ENCODE assay signal across 15 mouse cellular contexts in the genomic region with DNA sequence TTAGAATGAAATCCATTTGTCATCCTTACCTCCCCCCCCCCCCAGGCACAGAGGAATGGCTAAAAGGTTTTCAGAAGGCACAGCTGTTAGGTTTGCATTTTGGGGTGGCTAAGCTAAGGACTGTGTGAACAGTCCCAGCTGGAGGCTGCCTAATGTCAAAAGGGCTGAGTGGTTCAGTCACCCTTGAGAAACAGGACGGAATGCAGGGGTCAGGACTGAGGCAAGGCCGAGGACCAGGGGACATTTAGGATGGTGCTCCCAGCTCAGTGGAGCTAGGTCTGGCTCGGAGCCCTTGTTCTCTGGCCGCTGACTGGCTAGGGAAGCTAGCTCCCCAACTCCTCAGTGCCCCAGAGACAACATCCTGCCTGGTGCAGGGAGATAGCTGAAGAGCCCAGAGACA. TPM values are rescaled to one million over a fixed set of nuclear protein-coding genes. Genes with fewer than 3 reads are reported as not detected.
DNase-seq lines count a peak whose midpoint lies in the region; ATAC-seq and TF ChIP-seq lines count a peak whose summit lies in the region.
"Had no signal": no experiment of that assay in that cellular context is flagged by ENCODE, and none has a peak within 500 bp of the region (broad histone marks: within the 10 kb centered on the region; RNA-seq: fewer than 3 reads in every experiment).

No protein-coding gene starts in this region.

- peak overlapping the region; percentile 65 for H3K27ac ChIP-seq in lung, embryonic 15.5 days
- H3K27ac ChIP-seq in stomach, postnatal 0 days (replicated peaks): no peak overlapping the region
- no peak overlapping the region for H3K27ac ChIP-seq in heart, embryonic 11.5 days (ENCODE audit: low read depth, low read length)
- H3K27ac ChIP-seq: embryonic facial prominence, embryonic 15.5 days; forebrain, embryonic 15.5 days; intestine, embryonic 15.5 days had no signal

- H3K4me1 ChIP-seq in megakaryocyte, embryonic 14.5 days: peaks cover 99% of the 10 kb centered on the region
- peaks cover 49% of the 10 kb centered on the region for H3K4me1 ChIP-seq in lung, embryonic 15.5 days
- H3K4me1 ChIP-seq in stomach, postnatal 0 days (replicated peaks; ENCODE audit: control insufficient read depth, insufficient read depth): no peaks in the 10 kb centered on the region
- peaks cover 9% of the 10 kb centered on the region for H3K4me1 ChIP-seq in heart, embryonic 11.5 days (ENCODE audit: control insufficient read depth, insufficient read depth, low read length)

- WGBS in lung, embryonic 15.5 days: 45% methylated on average over 4 of the region's 4 CpGs
- WGBS in stomach, postnatal 0 days: 64% methylated on average over 4 of the region's 4 CpGs
- 48% methylated on average over 4 of the region's 4 CpGs for WGBS in heart, embryonic 11.5 days (ENCODE audit: insufficient replicate concordance)

- peaks cover 93% of the 10 kb centered on the region for H3K36me3 ChIP-seq in megakaryocyte, embryonic 14.5 days (replicated peaks; ENCODE audit: low read length)
- H3K36me3 ChIP-seq in lung, embryonic 15.5 days: 0 out of 2 replicates have a peak, but pooled peaks cover 2% of the 10 kb centered on the region
- H3K36me3 ChIP-seq in stomach, postnatal 0 days (ENCODE audit: control insufficient read depth, insufficient read depth, low read length): peaks cover 3% of the 10 kb centered on the region; the same call in 1 of the 2 replicates
- no peaks in the 10 kb centered on the region for H3K36me3 ChIP-seq in heart, embryonic 11.5 days (ENCODE audit: control insufficient read depth, insufficient read depth, low read length)

- no peak for TF ChIP-seq CTCF in stomach, postnatal 0 days (IDR thresholded peaks at IDR 0.05; ENCODE audit: low read depth)

- no peaks in the 10 kb centered on the region for H3K27me3 ChIP-seq in megakaryocyte, embryonic 14.5 days (replicated peaks)
- H3K27me3 ChIP-seq in lung, embryonic 15.5 days: no peaks in the 10 kb centered on the region
- H3K27me3 ChIP-seq in stomach, postnatal 0 days (ENCODE audit: control insufficient read depth, insufficient read depth, low read length): no peaks in the 10 kb centered on the region
- no peaks in the 10 kb centered on the region for H3K27me3 ChIP-seq in heart, embryonic 11.5 days (ENCODE audit: control insufficient read depth, insufficient read depth, low read length)
- H3K27me3 ChIP-seq: embryonic facial prominence, embryonic 15.5 days; forebrain, embryonic 15.5 days; intestine, embryonic 15.5 days had no signal

- no peak overlapping the region for H3K4me2 ChIP-seq in lung, embryonic 15.5 days
- no peak overlapping the region for H3K4me2 ChIP-seq in stomach, postnatal 0 days (replicated peaks; ENCODE audit: low read depth)
- H3K4me2 ChIP-seq in heart, embryonic 11.5 days: no peak overlapping the region
- H3K4me2 ChIP-seq: embryonic facial prominence, embryonic 15.5 days; forebrain, embryonic 15.5 days; intestine, embryonic 15.5 days; liver, embryonic 12.5 days had no signal

- DNase-seq in embryo, embryonic 10 days (ENCODE audit: low spot score): peak; percentile 49
- DNase-seq in embryo, embryonic 11 days: no peak
- DNase-seq in retina, postnatal 1 day: peak; percentile 38
- no peak for DNase-seq in stomach, postnatal 0 days (ENCODE audit: low spot score)
- DNase-seq: cerebellum, adult 8-10 months; thymus, adult 18-20 months had no signal

- no peak for ATAC-seq in megakaryocyte, adult 5-6 weeks (ENCODE audit: poor library complexity, severe bottlenecking)
- ATAC-seq in lung, embryonic 15.5 days (ENCODE audit: borderline replicate concordance, extremely low read depth, low FRiP score, low TSS enrichment): peak; percentile 56; the same call in 1 of the 2 replicates
- ATAC-seq in stomach, postnatal 0 days (ENCODE audit: low FRiP score, low TSS enrichment): no peak
- no peak for ATAC-seq in heart, embryonic 11.5 days (replicated peaks; ENCODE audit: insufficient number of reproducible peaks, low FRiP score, low TSS enrichment)
- ATAC-seq: forebrain, embryonic 15.5 days; intestine, embryonic 15.5 days; liver, embryonic 12.5 days; midbrain, embryonic 16.5 days had no signal

- no peak for TF ChIP-seq EP300 in stomach, postnatal 0 days (optimal IDR thresholded peaks at IDR 0.05)

- no peak overlapping the region for H3K9ac ChIP-seq in lung, embryonic 15.5 days
- H3K9ac ChIP-seq in stomach, postnatal 0 days (ENCODE audit: low read length): no peak overlapping the region
- no peak overlapping the region for H3K9ac ChIP-seq in heart, embryonic 11.5 days (ENCODE audit: low read depth, low read length)
- H3K9ac ChIP-seq: embryonic facial prominence, embryonic 15.5 days; forebrain, embryonic 15.5 days; intestine, embryonic 15.5 days; liver, embryonic 12.5 days had no signal

- peak overlapping the region; percentile 80 for H3K4me3 ChIP-seq in megakaryocyte, embryonic 14.5 days (replicated peaks)
- H3K4me3 ChIP-seq in lung, embryonic 15.5 days: no peak overlapping the region
- no peak overlapping the region for H3K4me3 ChIP-seq in stomach, postnatal 0 days (ENCODE audit: low read depth, low read length)
- no peak overlapping the region for H3K4me3 ChIP-seq in heart, embryonic 11.5 days (ENCODE audit: low read depth, low read length)
- H3K4me3 ChIP-seq: embryonic facial prominence, embryonic 15.5 days; forebrain, embryonic 15.5 days; intestine, embryonic 15.5 days; liver, embryonic 12.5 days had no signal

- no peaks in the 10 kb centered on the region for H3K9me3 ChIP-seq in megakaryocyte, embryonic 14.5 days
- H3K9me3 ChIP-seq in lung, embryonic 15.5 days: no peaks in the 10 kb centered on the region
- no peaks in the 10 kb centered on the region for H3K9me3 ChIP-seq in stomach, postnatal 0 days (ENCODE audit: control insufficient read depth, low read length)
- H3K9me3 ChIP-seq in heart, embryonic 11.5 days (replicated peaks; ENCODE audit: control insufficient read depth, low read length): no peaks in the 10 kb centered on the region
- H3K9me3 ChIP-seq: embryonic facial prominence, embryonic 15.5 days; forebrain, embryonic 15.5 days; intestine, embryonic 15.5 days; liver, embryonic 12.5 days had no signal

RNA-seq across cellular contexts. Expression of a gene that starts 44.0 kb away (rescaled TPM):
- polyA plus RNA-seq in megakaryocyte, embryonic 14.5 days (2012; ENCODE audit: insufficient read depth, low replicate concordance): 0.04 TPM in 1 of 2 replicates, not detected in the other
- 0.27 TPM in 1 of 2 replicates, not detected in the other for total RNA-seq in megakaryocyte, adult 5-6 weeks (2015)
- total RNA-seq in megakaryocyte, adult 5-6 weeks (2017): 0.07 TPM in 1 of 2 replicates, not detected in the other
- polyA plus RNA-seq in lung, embryonic 15.5 days (2015; fragmentation: Nextera tagmentation; extraction: Ambion mirVana): 0.89 and 1.1 TPM in 2 replicates
- 1.5 and 1.7 TPM in 2 replicates for polyA plus RNA-seq in stomach, postnatal 0 days (2015; fragmentation: Nextera tagmentation; extraction: Ambion mirVana)
- polyA plus RNA-seq in heart, embryonic 11.5 days (2014; fragmentation: Nextera tagmentation; extraction: Ambion mirVana): 1.4 and 1.5 TPM in 2 replicates

RNA-seq across cellular contexts. Expression of a gene that starts 47.6 kb away (rescaled TPM):
- polyA plus RNA-seq in megakaryocyte, embryonic 14.5 days (2012; ENCODE audit: insufficient read depth, low replicate concordance): 11.2 and 43.4 TPM in 2 replicates
- total RNA-seq in megakaryocyte, adult 5-6 weeks (2015): 41.1 and 43.8 TPM in 2 replicates
- total RNA-seq in megakaryocyte, adult 5-6 weeks (2017): 91.7 and 96.9 TPM in 2 replicates
- 16.1 and 17.5 TPM in 2 replicates for polyA plus RNA-seq in lung, embryonic 15.5 days (2015; fragmentation: Nextera tagmentation; extraction: Ambion mirVana)
- 3.6 and 4.4 TPM in 2 replicates for polyA plus RNA-seq in stomach, postnatal 0 days (2015; fragmentation: Nextera tagmentation; extraction: Ambion mirVana)
- polyA plus RNA-seq in heart, embryonic 11.5 days (2014; fragmentation: Nextera tagmentation; extraction: Ambion mirVana): 4.9 and 5.3 TPM in 2 replicates

Comparison
In these comparisons a context has a peak if more than half of its experiments do, and no peak if none do; other contexts are left out.
1. DNase-seq: peak in embryo, embryonic 10 days (single experiment) and retina, postnatal 1 day (single experiment); none in embryo, embryonic 11 days (single experiment) and stomach, postnatal 0 days (single experiment).